Mouse (Mus musculus): ENCODE results near the gene Chac1.

GRCm38 (mm10) chr2:119329123-119329817 is 21.8 kb upstream of the Chac1 start:
- TF ChIP-seq CTCF (IDR thresholded peaks at IDR 0.05; ENCODE audit: low read depth, low read length), result no peak
- TF ChIP-seq TAL1 (conservative IDR thresholded peaks at IDR 0.05; ENCODE audit: low read depth, low read length), result no peak
- TF ChIP-seq GATA1 (IDR thresholded peaks at IDR 0.05; ENCODE audit: borderline replicate concordance, low read length), result no peak
- no peak for TF ChIP-seq POLR2AphosphoS5 (IDR thresholded peaks at IDR 0.05; ENCODE audit: insufficient replicate concordance, low read depth, low read length)
- TF ChIP-seq GATA2 (IDR thresholded peaks at IDR 0.05; ENCODE audit: borderline replicate concordance, low read depth, low read length), result no peak
